Mouse (Mus musculus) hematopoietic stem cell, adult 5-6 weeks (primary cell): ENCODE data around the gene Lrrc10b. TPM values are rescaled to one million over a fixed set of nuclear protein-coding genes. Genes with fewer than 3 reads are reported as not detected.

Experiments
- ATAC-seq, 2 experiments: fragments of 125-278 bp in 1 of 2; replicated peaks in 1 of 2; 2 replicates each; pipeline ENCODE4 v1.8.0; 2016 to 2017; ENCODE audit warnings: inconsistent platforms in 2 of 2, mild to moderate bottlenecking in 2 of 2, moderate number of reproducible peaks in 2 of 2, low read depth in 1 of 2, moderate TSS enrichment in 1 of 2; ENCODE audit not compliant: low FRiP score in 2 of 2, poor library complexity in 2 of 2, severe bottlenecking in 2 of 2, insufficient read depth in 1 of 2, low TSS enrichment in 1 of 2
- total RNA-seq: library from RNA; stranded (forward); fragments of 172-1452, 232-1000 nt; gene quantifications from 2 replicates; pipeline ENCODE4 v1.2.3, GENCODE M21; 2017

The Lrrc10b gene
- total RNA-seq: not detected in 2 replicates

GRCm38 (mm10) chr19:10456752-10457483 is at the start of gene Lrrc10b:
Lrrc10b (minus strand) TSS chr19:10457473.
- peak; percentile 38 to 63; a peak in 3 of 4 replicates for ATAC-seq

- peak; percentile 66 to 67; a peak in 3 of 4 replicates for ATAC-seq
Observed at GRCm38 (mm10) chr19:10502571-10502970, 45.3 kb upstream of the Lrrc10b start.

GRCm38 (mm10) chr19:10500581-10500980 is 43.3 kb upstream of the Lrrc10b start:
- ATAC-seq: no peak

GRCm38 (mm10) chr19:10497512-10498160 is 40.4 kb upstream of the Lrrc10b start:
- peak; percentile 86 to 87 for ATAC-seq

GRCm38 (mm10) chr19:10496976-10497375 is 39.7 kb upstream of the Lrrc10b start:
- ATAC-seq: no peak

- no peak for ATAC-seq
Observed at GRCm38 (mm10) chr19:10495670-10496069, 38.4 kb upstream of the Lrrc10b start.

GRCm38 (mm10) chr19:10486264-10486738 is 29.0 kb upstream of the Lrrc10b start:
- ATAC-seq: peak; percentile 74 to 84

GRCm38 (mm10) chr19:10482703-10483102 is 25.4 kb upstream of the Lrrc10b start, which contains the start of gene Ppp1r32:
Ppp1r32 (minus strand) TSS chr19:10482928.
- no peak for ATAC-seq

- ATAC-seq: no peak
Observed at GRCm38 (mm10) chr19:10479541-10479940, 22.3 kb upstream of the Lrrc10b start.

GRCm38 (mm10) chr19:10473779-10474178 is 16.5 kb upstream of the Lrrc10b start:
- ATAC-seq: no peak

- ATAC-seq: no peak
Observed at GRCm38 (mm10) chr19:10472958-10473357, 15.7 kb upstream of the Lrrc10b start.

GRCm38 (mm10) chr19:10469171-10469658 is 11.9 kb upstream of the Lrrc10b start:
- ATAC-seq: no peak

GRCm38 (mm10) chr19:10464427-10464826 is 7.2 kb upstream of the Lrrc10b start:
- ATAC-seq: no peak

- no peak for ATAC-seq
Observed at GRCm38 (mm10) chr19:10461584-10461983, 4.3 kb upstream of the Lrrc10b start.

- ATAC-seq: no peak
Observed at GRCm38 (mm10) chr19:10459907-10460306, 2.6 kb upstream of the Lrrc10b start.

- 0 out of 4 replicates have a peak, but pooled peaks of 1 of the 2 experiments have one; percentile 14 for ATAC-seq
Observed at GRCm38 (mm10) chr19:10458096-10458495, 823 bp upstream of the Lrrc10b start.

GRCm38 (mm10) chr19:10457484-10457800 is 169 bp upstream of the Lrrc10b start:
- ATAC-seq: no peak

GRCm38 (mm10) chr19:10455437-10455806 is 1.9 kb downstream of the Lrrc10b start:
- ATAC-seq: no peak
